Mouse (Mus musculus) brain, embryonic 14.5 days (tissue): ENCODE measurements around the gene 4933414I15Rik. TPM values are rescaled to one million over a fixed set of nuclear protein-coding genes. Genes with fewer than 3 reads are reported as not detected.

Source experiments
- DNase-seq: peaks from one replicate; pipeline ENCODE4 v3.0.0-alpha.2; 2011; ENCODE audit warnings: low read depth
- CTCF ChIP-seq: fragments of 200-500 bp; IDR thresholded peaks from 2 replicates; pipeline ENCODE4 v1.5.1; 2012; ENCODE audit warnings: inconsistent platforms, mild to moderate bottlenecking, moderate library complexity, borderline replicate concordance; ENCODE audit not compliant: insufficient read depth, insufficient read length; ENCODE audit errors: extremely low read depth
- POLR2A ChIP-seq: fragments of 200-500 bp; IDR thresholded peaks from 2 replicates; pipeline ENCODE4 v1.6.1; 2012; ENCODE audit warnings: mild to moderate bottlenecking, inconsistent platforms, borderline replicate concordance; ENCODE audit not compliant: poor library complexity, insufficient read depth, insufficient read length, severe bottlenecking; ENCODE audit errors: extremely low read depth
- polyA plus RNA-seq: library from polyadenylated mRNA; depleted of rRNA; stranded (reverse); fragments of >200 nt; gene quantifications from 2 replicates; pipeline ENCODE4 v1.2.3, GENCODE M21; 2012; rRNA removed

The 4933414I15Rik gene
- polyA plus RNA-seq, result not detected in 2 replicates

- no peak for DNase-seq
- TF ChIP-seq CTCF (no peak), POLR2A (no peak)
These were observed at the start of gene 4933414I15Rik for GRCm38 (mm10) chr11:50943506-50943905. 4933414I15Rik (minus strand) TSS chr11:50943765.

GRCm38 (mm10) chr11:50981667-50982066 lies 38.1 kb upstream of the 4933414I15Rik start, which contains the start of gene Olfr1377:
Olfr1377 (plus strand) TSS chr11:50981967.
- TF ChIP-seq POLR2A, result no peak

GRCm38 (mm10) chr11:50977216-50977615 lies 33.7 kb upstream of the 4933414I15Rik start:
- peak; percentile 8 for DNase-seq
- no peak for TF ChIP-seq POLR2A
- peak; percentile 23; the same call in 1 of the 2 replicates for TF ChIP-seq CTCF

More at GRCm38 (mm10) chr11:50981667-50982066, 38.1 kb upstream of the 4933414I15Rik start, which contains the start of gene Olfr1377:
- DNase-seq, result no peak

- TF ChIP-seq CTCF (no peak), POLR2A (no peak)
- no peak for DNase-seq
These were observed 22.7 kb upstream of the 4933414I15Rik start, which contains the start of gene Olfr1378 for GRCm38 (mm10) chr11:50966230-50966629. Olfr1378 (plus strand) TSS chr11:50966530.

GRCm38 (mm10) chr11:50964886-50965285 lies 21.3 kb upstream of the 4933414I15Rik start:
- TF ChIP-seq POLR2A, result no peak
- no peak for TF ChIP-seq CTCF
- no peak for DNase-seq

GRCm38 (mm10) chr11:50953665-50954064 lies 10.1 kb upstream of the 4933414I15Rik start, which contains the start of gene Prop1:
Prop1 (minus strand) TSS chr11:50953765.
- no peak for DNase-seq
- TF ChIP-seq CTCF (no peak), POLR2A (no peak)

GRCm38 (mm10) chr11:50952290-50952689 lies 8.7 kb upstream of the 4933414I15Rik start:
- DNase-seq, result peak; percentile 8
- TF ChIP-seq POLR2A, result no peak
- TF ChIP-seq CTCF, result no peak

- TF ChIP-seq POLR2A, result no peak
- no peak for TF ChIP-seq CTCF
- no peak for DNase-seq
These were observed 1.2 kb downstream of the 4933414I15Rik start for GRCm38 (mm10) chr11:50942386-50942785.

- DNase-seq, result peak; percentile 86
- TF ChIP-seq CTCF, result peak; percentile 93
- TF ChIP-seq POLR2A, result no peak
These were observed 3.8 kb downstream of the 4933414I15Rik start for GRCm38 (mm10) chr11:50939621-50940366.

- TF ChIP-seq CTCF (no peak), POLR2A (no peak)
These were observed 5.1 kb downstream of the 4933414I15Rik start for GRCm38 (mm10) chr11:50938435-50938834.

GRCm38 (mm10) chr11:50932040-50932439 lies 11.5 kb downstream of the 4933414I15Rik start:
- TF ChIP-seq CTCF (no peak), POLR2A (no peak)
- DNase-seq, result no peak

More at GRCm38 (mm10) chr11:50938435-50938834, 5.1 kb downstream of the 4933414I15Rik start:
- DNase-seq, result no peak

- peak; percentile 98 for DNase-seq
- no peak for TF ChIP-seq CTCF
- no peak for TF ChIP-seq POLR2A
These were observed 12.1 kb downstream of the 4933414I15Rik start, which contains the start of gene Zfp354b for GRCm38 (mm10) chr11:50931451-50931866. Zfp354b (minus strand) TSS chr11:50931633.

GRCm38 (mm10) chr11:50931021-50931420 lies 12.5 kb downstream of the 4933414I15Rik start:
- TF ChIP-seq CTCF (no peak), POLR2A (no peak)
- no peak for DNase-seq

- TF ChIP-seq POLR2A (no peak), CTCF (no peak)
- peak; percentile 48 for DNase-seq
These were observed 13.0 kb downstream of the 4933414I15Rik start for GRCm38 (mm10) chr11:50930469-50931014.

GRCm38 (mm10) chr11:50915671-50916320 lies 27.8 kb downstream of the 4933414I15Rik start, which contains the start of gene Zfp2:
Zfp2 (minus strand) TSS chr11:50916165.
- TF ChIP-seq CTCF (peak; percentile 77), POLR2A (peak; percentile 72; the same call in 1 of the 2 replicates)
- peak; percentile 98 for DNase-seq
